Mouse (Mus musculus): ENCODE data around the gene Tmem150c. TPM values are rescaled to one million over a fixed set of nuclear protein-coding genes. Genes with fewer than 3 reads are reported as not detected.

The Tmem150c gene
- total RNA-seq, 2 experiments from 2014 or later: 26.9 to 28.7 TPM

GRCm38 (mm10) chr5:100055866-100056369 is 103.7 kb downstream of the Tmem150c start:
- no peak for DNase-seq (ENCODE audit: low spot score in 2 of 2)

- DNase-seq (ENCODE audit: low spot score in 2 of 2): no peak
These were observed 104.6 kb downstream of the Tmem150c start for GRCm38 (mm10) chr5:100054807-100055547.

GRCm38 (mm10) chr5:100052728-100053127 is 106.9 kb downstream of the Tmem150c start:
- DNase-seq (ENCODE audit: low spot score in 2 of 2): no peak

GRCm38 (mm10) chr5:100049904-100050303 is 109.7 kb downstream of the Tmem150c start:
- DNase-seq (ENCODE audit: low spot score in 2 of 2): no peak

- no peak for DNase-seq (ENCODE audit: low spot score in 2 of 2)
These were observed 111.7 kb downstream of the Tmem150c start for GRCm38 (mm10) chr5:100047871-100048270.

GRCm38 (mm10) chr5:100047143-100047640 is 112.4 kb downstream of the Tmem150c start:
- no peak for DNase-seq (ENCODE audit: low spot score in 2 of 2)

- DNase-seq (ENCODE audit: low spot score in 2 of 2): no peak
These were observed 113.5 kb downstream of the Tmem150c start for GRCm38 (mm10) chr5:100046096-100046495.

- DNase-seq (ENCODE audit: low spot score in 2 of 2): no peak
These were observed 115.0 kb downstream of the Tmem150c start for GRCm38 (mm10) chr5:100044621-100045020.

- no peak for DNase-seq (ENCODE audit: low spot score in 2 of 2)
These were observed 115.6 kb downstream of the Tmem150c start for GRCm38 (mm10) chr5:100044030-100044429.

GRCm38 (mm10) chr5:100043361-100043760 is 116.2 kb downstream of the Tmem150c start:
- DNase-seq (ENCODE audit: low spot score in 2 of 2): peak in 1 of 2 experiments; percentile 32

- no peak for DNase-seq (ENCODE audit: low spot score in 2 of 2)
These were observed 117.1 kb downstream of the Tmem150c start for GRCm38 (mm10) chr5:100042467-100042866.

- no peak for DNase-seq (ENCODE audit: low spot score in 2 of 2)
These were observed 118.3 kb downstream of the Tmem150c start for GRCm38 (mm10) chr5:100041272-100041671.

GRCm38 (mm10) chr5:100040281-100040784 is 119.3 kb downstream of the Tmem150c start:
- DNase-seq (ENCODE audit: low spot score in 2 of 2): no peak

GRCm38 (mm10) chr5:100039602-100040142 is 119.9 kb downstream of the Tmem150c start, which contains the start of the genes Hnrnpdl and Enoph1:
Gene Hnrnpdl (minus strand): TSS chr5:100039664.
Gene Enoph1 (plus strand): TSS chr5:100039985.
- DNase-seq (ENCODE audit: low spot score in 2 of 2): peak; percentile 80 to 83

- peak; percentile 95 to 99 for DNase-seq (ENCODE audit: low spot score in 2 of 2)
These were observed 120.7 kb downstream of the Tmem150c start for GRCm38 (mm10) chr5:100038714-100039601.

- peak; percentile 83 to 84 for DNase-seq (ENCODE audit: low spot score in 2 of 2)
These were observed 121.5 kb downstream of the Tmem150c start for GRCm38 (mm10) chr5:100037965-100038713.

- no peak for DNase-seq (ENCODE audit: low spot score in 2 of 2)
These were observed 122.9 kb downstream of the Tmem150c start for GRCm38 (mm10) chr5:100036681-100037080.

- no peak for DNase-seq (ENCODE audit: low spot score in 2 of 2)
These were observed 123.7 kb downstream of the Tmem150c start for GRCm38 (mm10) chr5:100035950-100036349.

- no peak for DNase-seq (ENCODE audit: low spot score in 2 of 2)
These were observed 127.0 kb downstream of the Tmem150c start for GRCm38 (mm10) chr5:100032646-100033045.

GRCm38 (mm10) chr5:100032107-100032506 is 127.5 kb downstream of the Tmem150c start:
- no peak for DNase-seq (ENCODE audit: low spot score in 2 of 2)

All from adrenal gland, postnatal 4 days (tissue).